Mouse (Mus musculus): Measurements from ENCODE around the gene Cysltr1. TPM values are rescaled to one million over a fixed set of nuclear protein-coding genes. Genes with fewer than 3 reads are reported as not detected.

Gene Cysltr1
- polyA plus RNA-seq (2014; fragmentation: Nextera tagmentation; extraction: Ambion mirVana), result 1.9 and 2.0 TPM in 2 replicates

- Histone ChIP-seq H3K27me3 (replicated peaks; ENCODE audit: control insufficient read depth, insufficient read depth, low read length) (peaks cover 3% of the 10 kb centered on the region; the same call in 1 of the 2 replicates), H3K4me1 (ENCODE audit: control insufficient read depth, insufficient read depth, low read length) (no peaks in the 10 kb centered on the region), H3K4me3 (ENCODE audit: low read depth, low read length) (0 out of 2 replicates have a peak within 1 kb of the TSS, but pooled peaks have one; percentile 2), H3K9ac (ENCODE audit: low read depth, low read length) (no peak within 1 kb of the TSS), H3K36me3 (ENCODE audit: control insufficient read depth, insufficient read depth, low read length) (no peaks in the 10 kb centered on the region), H3K4me2 (ENCODE audit: low read depth, low read length) (peak within 1 kb of the TSS; percentile 28; the same call in 1 of the 2 replicates), H3K9me3 (ENCODE audit: control insufficient read depth, low read length) (no peaks in the 10 kb centered on the region), H3K27ac (replicated peaks; ENCODE audit: low read depth, low read length) (no peak within 1 kb of the TSS)
- whole genome bisulfite sequencing, result 23% methylated on average over 6 of the region's 6 CpGs
- DNase-seq (ENCODE audit: low spot score) (peak; percentile 11), ATAC-seq (ENCODE audit: low read depth) (0 out of 2 replicates have a peak, but pooled peaks have one; percentile 22)
Observed at GRCm38 (mm10) chrX:106603386-106603785, at the start of gene Cysltr1. Gene Cysltr1, minus strand, starts transcription at chrX:106603679.

GRCm38 (mm10) chrX:106634799-106635541, 31.5 kb upstream of the Cysltr1 start:
- Histone ChIP-seq H3K4me2 (ENCODE audit: low read depth, low read length) (no peak overlapping the region), H3K9ac (ENCODE audit: low read depth, low read length) (no peak overlapping the region), H3K36me3 (ENCODE audit: control insufficient read depth, insufficient read depth, low read length) (no peaks in the 10 kb centered on the region), H3K27me3 (replicated peaks; ENCODE audit: control insufficient read depth, insufficient read depth, low read length) (no peaks in the 10 kb centered on the region), H3K27ac (replicated peaks; ENCODE audit: low read depth, low read length) (no peak overlapping the region), H3K9me3 (ENCODE audit: control insufficient read depth, low read length) (no peaks in the 10 kb centered on the region), H3K4me1 (ENCODE audit: control insufficient read depth, insufficient read depth, low read length) (no peaks in the 10 kb centered on the region), H3K4me3 (ENCODE audit: low read depth, low read length) (no peak overlapping the region)
- 81% methylated on average over 3 of the region's 3 CpGs for WGBS
- DNase-seq (ENCODE audit: low spot score) (no peak), ATAC-seq (ENCODE audit: low read depth) (no peak)

GRCm38 (mm10) chrX:106633543-106633942, 30.1 kb upstream of the Cysltr1 start:
- H3K27ac ChIP-seq (replicated peaks; ENCODE audit: low read depth, low read length), result no peak overlapping the region
- no peaks in the 10 kb centered on the region for H3K4me1 ChIP-seq (ENCODE audit: control insufficient read depth, insufficient read depth, low read length)
- H3K4me3 ChIP-seq (ENCODE audit: low read depth, low read length), result no peak overlapping the region
- no peak overlapping the region for H3K4me2 ChIP-seq (ENCODE audit: low read depth, low read length)
- H3K9ac ChIP-seq (ENCODE audit: low read depth, low read length), result no peak overlapping the region
- H3K27me3 ChIP-seq (replicated peaks; ENCODE audit: control insufficient read depth, insufficient read depth, low read length), result no peaks in the 10 kb centered on the region
- ATAC-seq (ENCODE audit: low read depth) (no peak), DNase-seq (ENCODE audit: low spot score) (no peak)
- H3K9me3 ChIP-seq (ENCODE audit: control insufficient read depth, low read length), result no peaks in the 10 kb centered on the region
- H3K36me3 ChIP-seq (ENCODE audit: control insufficient read depth, insufficient read depth, low read length), result no peaks in the 10 kb centered on the region

GRCm38 (mm10) chrX:106628514-106628913, 25.0 kb upstream of the Cysltr1 start:
- Histone ChIP-seq H3K9me3 (ENCODE audit: control insufficient read depth, low read length) (no peaks in the 10 kb centered on the region), H3K9ac (ENCODE audit: low read depth, low read length) (no peak overlapping the region), H3K4me3 (ENCODE audit: low read depth, low read length) (no peak overlapping the region), H3K27me3 (replicated peaks; ENCODE audit: control insufficient read depth, insufficient read depth, low read length) (no peaks in the 10 kb centered on the region), H3K4me2 (ENCODE audit: low read depth, low read length) (no peak overlapping the region), H3K4me1 (ENCODE audit: control insufficient read depth, insufficient read depth, low read length) (no peaks in the 10 kb centered on the region), H3K27ac (replicated peaks; ENCODE audit: low read depth, low read length) (no peak overlapping the region), H3K36me3 (ENCODE audit: control insufficient read depth, insufficient read depth, low read length) (no peaks in the 10 kb centered on the region)
- ATAC-seq (ENCODE audit: low read depth), result no peak
- no peak for DNase-seq (ENCODE audit: low spot score)
- 88% methylated on average over 1 of the region's 1 CpGs for WGBS

- Histone ChIP-seq H3K36me3 (ENCODE audit: control insufficient read depth, insufficient read depth, low read length) (no peaks in the 10 kb centered on the region), H3K27ac (replicated peaks; ENCODE audit: low read depth, low read length) (no peak overlapping the region), H3K4me1 (ENCODE audit: control insufficient read depth, insufficient read depth, low read length) (no peaks in the 10 kb centered on the region), H3K9me3 (ENCODE audit: control insufficient read depth, low read length) (no peaks in the 10 kb centered on the region), H3K4me3 (ENCODE audit: low read depth, low read length) (no peak overlapping the region), H3K27me3 (replicated peaks; ENCODE audit: control insufficient read depth, insufficient read depth, low read length) (no peaks in the 10 kb centered on the region), H3K9ac (ENCODE audit: low read depth, low read length) (no peak overlapping the region), H3K4me2 (ENCODE audit: low read depth, low read length) (no peak overlapping the region)
- ATAC-seq (ENCODE audit: low read depth), result no peak
- 38% methylated on average over 3 of the region's 3 CpGs for WGBS
- no peak for DNase-seq (ENCODE audit: low spot score)
Observed at GRCm38 (mm10) chrX:106623667-106624066, 20.2 kb upstream of the Cysltr1 start.

GRCm38 (mm10) chrX:106622512-106622911, 19.0 kb upstream of the Cysltr1 start:
- H3K4me3 ChIP-seq (ENCODE audit: low read depth, low read length), result no peak overlapping the region
- DNase-seq (ENCODE audit: low spot score) (no peak), ATAC-seq (ENCODE audit: low read depth) (no peak)
- H3K27ac ChIP-seq (replicated peaks; ENCODE audit: low read depth, low read length), result no peak overlapping the region
- WGBS, result 64% methylated on average over 1 of the region's 1 CpGs
- H3K9ac ChIP-seq (ENCODE audit: low read depth, low read length), result no peak overlapping the region
- H3K36me3 ChIP-seq (ENCODE audit: control insufficient read depth, insufficient read depth, low read length), result no peaks in the 10 kb centered on the region
- no peaks in the 10 kb centered on the region for H3K4me1 ChIP-seq (ENCODE audit: control insufficient read depth, insufficient read depth, low read length)
- H3K27me3 ChIP-seq (replicated peaks; ENCODE audit: control insufficient read depth, insufficient read depth, low read length), result no peaks in the 10 kb centered on the region
- H3K9me3 ChIP-seq (ENCODE audit: control insufficient read depth, low read length), result no peaks in the 10 kb centered on the region
- no peak overlapping the region for H3K4me2 ChIP-seq (ENCODE audit: low read depth, low read length)

- Histone ChIP-seq H3K4me3 (ENCODE audit: low read depth, low read length) (0 out of 2 replicates have a peak overlapping the region, but pooled peaks have one; percentile 2), H3K4me2 (ENCODE audit: low read depth, low read length) (peak overlapping the region; percentile 28; the same call in 1 of the 2 replicates), H3K9ac (ENCODE audit: low read depth, low read length) (no peak overlapping the region), H3K4me1 (ENCODE audit: control insufficient read depth, insufficient read depth, low read length) (no peaks in the 10 kb centered on the region), H3K27ac (replicated peaks; ENCODE audit: low read depth, low read length) (no peak overlapping the region), H3K36me3 (ENCODE audit: control insufficient read depth, insufficient read depth, low read length) (no peaks in the 10 kb centered on the region), H3K27me3 (replicated peaks; ENCODE audit: control insufficient read depth, insufficient read depth, low read length) (peaks cover 3% of the 10 kb centered on the region; the same call in 1 of the 2 replicates), H3K9me3 (ENCODE audit: control insufficient read depth, low read length) (no peaks in the 10 kb centered on the region)
- ATAC-seq (ENCODE audit: low read depth) (no peak), DNase-seq (ENCODE audit: low spot score) (peak; percentile 4)
- 23% methylated on average over 9 of the region's 9 CpGs for WGBS
Observed at GRCm38 (mm10) chrX:106602574-106603258, 763 bp downstream of the Cysltr1 start.

- no peak overlapping the region for H3K4me3 ChIP-seq (ENCODE audit: low read depth, low read length)
- H3K27me3 ChIP-seq (replicated peaks; ENCODE audit: control insufficient read depth, insufficient read depth, low read length), result no peaks in the 10 kb centered on the region
- H3K36me3 ChIP-seq (ENCODE audit: control insufficient read depth, insufficient read depth, low read length), result no peaks in the 10 kb centered on the region
- 81% methylated on average over 1 of the region's 1 CpGs for WGBS
- no peaks in the 10 kb centered on the region for H3K9me3 ChIP-seq (ENCODE audit: control insufficient read depth, low read length)
- H3K4me2 ChIP-seq (ENCODE audit: low read depth, low read length), result no peak overlapping the region
- H3K4me1 ChIP-seq (ENCODE audit: control insufficient read depth, insufficient read depth, low read length), result no peaks in the 10 kb centered on the region
- ATAC-seq (ENCODE audit: low read depth) (no peak), DNase-seq (ENCODE audit: low spot score) (no peak)
- no peak overlapping the region for H3K9ac ChIP-seq (ENCODE audit: low read depth, low read length)
- H3K27ac ChIP-seq (replicated peaks; ENCODE audit: low read depth, low read length), result no peak overlapping the region
Observed at GRCm38 (mm10) chrX:106595904-106596303, 7.6 kb downstream of the Cysltr1 start.
